ENCODE assay signal across 9 mouse cellular contexts in genomic region chr2:167775218-167775915, GRCm38 (mm10).
DNase-seq lines count a peak whose midpoint lies in the region; ATAC-seq and TF ChIP-seq lines count a peak whose summit lies in the region.
"Had no signal": no experiment of that assay in that cellular context is flagged by ENCODE, and none has a peak within 500 bp of the region (broad histone marks: within the 10 kb centered on the region; RNA-seq: fewer than 3 reads in every experiment).

No protein-coding gene starts in this region.

- no peaks in the 10 kb centered on the region for H3K36me3 ChIP-seq in kidney, embryonic 15.5 days
- H3K36me3 ChIP-seq in embryonic facial prominence, embryonic 12.5 days = no peaks in the 10 kb centered on the region
- H3K36me3 ChIP-seq in kidney, adult 2 months (ENCODE audit: control insufficient read depth, insufficient read depth, low read length) = no peaks in the 10 kb centered on the region
- no peaks in the 10 kb centered on the region for H3K36me3 ChIP-seq in hindbrain, embryonic 14.5 days (replicated peaks; ENCODE audit: control insufficient read depth, insufficient read depth)
- H3K36me3 ChIP-seq: limb, embryonic 13.5 days had no signal

- no peak for TF ChIP-seq CTCF in kidney, adult 2 months (conservative IDR thresholded peaks at IDR 0.05; ENCODE audit: insufficient read depth, insufficient read length, low read depth, low read length)

- no peak overlapping the region for H3K4me3 ChIP-seq in kidney, embryonic 15.5 days (replicated peaks)
- H3K4me3 ChIP-seq in embryonic facial prominence, embryonic 12.5 days = no peak overlapping the region
- no peak overlapping the region for H3K4me3 ChIP-seq in kidney, adult 2 months (ENCODE audit: insufficient read depth, low read depth, low read length)
- no peak overlapping the region for H3K4me3 ChIP-seq in hindbrain, embryonic 14.5 days (replicated peaks; ENCODE audit: low read length)
- H3K4me3 ChIP-seq: limb, embryonic 13.5 days had no signal

- H3K27me3 ChIP-seq in kidney, embryonic 15.5 days = no peaks in the 10 kb centered on the region
- no peaks in the 10 kb centered on the region for H3K27me3 ChIP-seq in embryonic facial prominence, embryonic 12.5 days
- H3K27me3 ChIP-seq in kidney, adult 2 months (replicated peaks; ENCODE audit: control insufficient read depth, insufficient read depth, low read length) = no peaks in the 10 kb centered on the region
- H3K27me3 ChIP-seq in hindbrain, embryonic 14.5 days (ENCODE audit: control insufficient read depth, insufficient read depth, low read length) = no peaks in the 10 kb centered on the region
- H3K27me3 ChIP-seq: limb, embryonic 13.5 days had no signal

- WGBS in kidney, embryonic 15.5 days = 67% methylated on average over 20 of the region's 20 CpGs
- WGBS in embryonic facial prominence, embryonic 12.5 days = 61% methylated on average over 20 of the region's 20 CpGs
- 67% methylated on average over 20 of the region's 20 CpGs for WGBS in kidney, adult 2 months
- 81% methylated on average over 20 of the region's 20 CpGs for WGBS in hindbrain, embryonic 14.5 days

- peak; percentile 56 for DNase-seq in kidney, adult 11 months
- peak; percentile 77 for DNase-seq in kidney, adult 2 months
- peak; percentile 56 for DNase-seq in lung, postnatal 14 days
- peak; percentile 35 to 46 for DNase-seq in thymus, postnatal 10 days (ENCODE audit: low spot score in 2 of 2)
- no peak for DNase-seq in hindbrain, embryonic 14.5 days (ENCODE audit: low spot score)
- DNase-seq in yolk sac, embryonic 10.5 days (ENCODE audit: low spot score) = no peak

- H3K4me1 ChIP-seq in kidney, embryonic 15.5 days = peaks cover 40% of the 10 kb centered on the region
- peaks cover 41% of the 10 kb centered on the region for H3K4me1 ChIP-seq in embryonic facial prominence, embryonic 12.5 days
- H3K4me1 ChIP-seq in kidney, adult 2 months (ENCODE audit: control insufficient read depth, insufficient read depth, low read length) = peaks cover 12% of the 10 kb centered on the region; the same call in 1 of the 2 replicates
- H3K4me1 ChIP-seq in hindbrain, embryonic 14.5 days (replicated peaks; ENCODE audit: control insufficient read depth, insufficient read depth, low read length) = peaks cover 15% of the 10 kb centered on the region

- no peaks in the 10 kb centered on the region for H3K9me3 ChIP-seq in kidney, embryonic 15.5 days (replicated peaks)
- no peaks in the 10 kb centered on the region for H3K9me3 ChIP-seq in embryonic facial prominence, embryonic 12.5 days
- no peaks in the 10 kb centered on the region for H3K9me3 ChIP-seq in hindbrain, embryonic 14.5 days (ENCODE audit: control insufficient read depth, low read length)
- H3K9me3 ChIP-seq: limb, embryonic 13.5 days had no signal

- H3K4me2 ChIP-seq in kidney, embryonic 15.5 days = no peak overlapping the region
- no peak overlapping the region for H3K4me2 ChIP-seq in embryonic facial prominence, embryonic 12.5 days (replicated peaks)
- H3K4me2 ChIP-seq in hindbrain, embryonic 14.5 days (replicated peaks) = no peak overlapping the region
- H3K4me2 ChIP-seq: limb, embryonic 13.5 days had no signal

- no peak for ATAC-seq in kidney, embryonic 15.5 days (replicated peaks; ENCODE audit: low FRiP score)
- ATAC-seq in embryonic facial prominence, embryonic 12.5 days (ENCODE audit: insufficient number of reproducible peaks, insufficient read depth, low FRiP score, low TSS enrichment) = no peak; the same call in 1 of the 2 replicates
- ATAC-seq in hindbrain, embryonic 14.5 days (ENCODE audit: low FRiP score) = no peak

- TF ChIP-seq POLR2A in kidney, adult 2 months (IDR thresholded peaks at IDR 0.05; ENCODE audit: low read depth, low read length) = no peak

- H3K9ac ChIP-seq in kidney, embryonic 15.5 days = no peak overlapping the region
- H3K9ac ChIP-seq in embryonic facial prominence, embryonic 12.5 days = 0 out of 2 replicates have a peak overlapping the region, but pooled peaks have one; percentile 16
- no peak overlapping the region for H3K9ac ChIP-seq in hindbrain, embryonic 14.5 days
- H3K9ac ChIP-seq: limb, embryonic 13.5 days had no signal

- no peak overlapping the region; the same call in 1 of the 2 replicates for H3K27ac ChIP-seq in kidney, embryonic 15.5 days
- peak overlapping the region; percentile 20; the same call in 1 of the 2 replicates for H3K27ac ChIP-seq in embryonic facial prominence, embryonic 12.5 days
- H3K27ac ChIP-seq in kidney, adult 2 months (ENCODE audit: insufficient read depth, low read depth, low read length) = peak overlapping the region; percentile 42
- H3K27ac ChIP-seq in hindbrain, embryonic 14.5 days = no peak overlapping the region
- H3K27ac ChIP-seq: limb, embryonic 13.5 days had no signal

Comparison
In these comparisons a context has a peak if more than half of its experiments do, and no peak if none do; other contexts are left out.
1. H3K27ac ChIP-seq: peak in embryonic facial prominence, embryonic 12.5 days (single experiment) and kidney, adult 2 months (single experiment); none in kidney, embryonic 15.5 days (single experiment) and hindbrain, embryonic 14.5 days (single experiment).
2. DNase-seq: peak in kidney, adult 11 months (single experiment), kidney, adult 2 months (single experiment), lung, postnatal 14 days (single experiment) and thymus, postnatal 10 days (2 of 2); none in hindbrain, embryonic 14.5 days (single experiment) and yolk sac, embryonic 10.5 days (single experiment).